ENCODE assay signal across 10 mouse cellular contexts in the genomic region with DNA sequence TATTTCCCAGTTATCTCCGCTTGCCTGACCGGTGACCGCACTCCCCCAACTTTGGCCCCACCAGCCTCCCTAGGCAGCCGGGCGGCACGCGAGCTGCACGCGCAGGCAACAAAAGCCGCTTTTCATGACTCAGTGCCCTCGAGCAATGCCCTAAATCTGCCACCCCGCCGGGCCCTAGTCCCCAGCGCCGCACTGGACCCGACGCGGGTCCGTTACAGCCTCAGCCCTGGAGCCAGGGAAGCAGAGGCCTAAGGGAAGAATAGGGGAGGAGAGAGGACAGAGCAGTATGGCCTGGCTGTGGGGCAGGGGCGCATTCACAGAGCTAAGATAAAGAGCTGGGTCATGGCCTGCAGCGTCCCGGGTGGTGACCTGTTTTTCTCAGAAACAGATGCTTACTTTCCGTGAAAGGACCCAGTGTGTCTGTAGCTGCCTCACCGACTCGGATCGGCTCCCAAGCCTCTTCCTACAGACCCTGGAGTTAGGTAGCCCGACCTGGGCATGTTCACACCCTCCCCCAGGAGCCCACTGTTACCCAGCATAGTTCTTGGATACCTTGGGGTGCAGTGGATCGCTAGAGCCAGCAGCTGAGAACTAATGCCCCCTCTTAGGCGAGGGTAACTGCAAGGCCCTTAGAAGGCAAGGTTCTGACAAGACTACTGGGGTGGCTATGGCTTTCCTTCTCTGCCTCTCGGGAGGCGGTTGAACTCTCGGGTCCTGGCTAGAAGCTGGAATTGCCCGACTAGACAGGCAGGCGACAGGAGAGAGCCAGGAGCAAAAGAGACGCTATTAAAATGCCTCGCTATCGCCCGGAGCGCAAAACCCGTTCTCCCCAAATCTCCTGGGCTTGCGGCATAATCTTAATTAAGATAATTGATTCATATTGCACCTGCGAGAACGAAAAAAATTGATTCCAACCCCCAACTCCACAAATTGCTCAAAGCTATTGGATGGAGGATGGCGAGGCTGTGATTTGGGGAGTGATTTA. TPM values are rescaled to one million over a fixed set of nuclear protein-coding genes. Genes with fewer than 3 reads are reported as not detected.
DNase-seq lines count a peak whose midpoint lies in the region; ATAC-seq lines count a peak whose summit lies in the region.
"Had no signal": no experiment of that assay in that cellular context is flagged by ENCODE, and none has a peak within 500 bp of the region (broad histone marks: within the 10 kb centered on the region; RNA-seq: fewer than 3 reads in every experiment).

No protein-coding gene starts in this region.

- 3% methylated on average over 44 of the region's 44 CpGs for WGBS in hindbrain, embryonic 16.5 days

- peak overlapping the region; percentile 46 for H3K4me2 ChIP-seq in hindbrain, embryonic 16.5 days (ENCODE audit: low read length)

- peak overlapping the region; percentile 56 for H3K9ac ChIP-seq in hindbrain, embryonic 16.5 days (ENCODE audit: low read depth, low read length)

- H3K27me3 ChIP-seq in hindbrain, embryonic 16.5 days (replicated peaks; ENCODE audit: control insufficient read depth, insufficient read depth, low read length) = peaks cover 10% of the 10 kb centered on the region

- peaks cover 16% of the 10 kb centered on the region for H3K4me1 ChIP-seq in hindbrain, embryonic 16.5 days (ENCODE audit: control insufficient read depth, insufficient read depth, low read depth, low read length)

- H3K9me3 ChIP-seq in hindbrain, embryonic 16.5 days (ENCODE audit: control insufficient read depth, low read length) = no peaks in the 10 kb centered on the region

- H3K36me3 ChIP-seq in hindbrain, embryonic 16.5 days (ENCODE audit: control insufficient read depth, insufficient read depth, low read length) = no peaks in the 10 kb centered on the region

- H3K27ac ChIP-seq in hindbrain, embryonic 16.5 days (ENCODE audit: low read depth, low read length) = peak overlapping the region; percentile 31

- peak overlapping the region; percentile 25 for H3K4me3 ChIP-seq in hindbrain, embryonic 16.5 days (ENCODE audit: low read length)

- ATAC-seq in hindbrain, embryonic 16.5 days = no peak
- ATAC-seq in erythroblast, adult 5-6 weeks (replicated peaks; ENCODE audit: low FRiP score, poor library complexity, severe bottlenecking) = no peak
- no peak for ATAC-seq in megakaryocyte, adult 5-6 weeks (ENCODE audit: poor library complexity, severe bottlenecking)
- ATAC-seq: CD4-positive, CD25-positive, alpha-beta regulatory T cell, adult 4 months had no signal

- DNase-seq in kidney, postnatal 4 days = peak; percentile 17 to 41
- no peak for DNase-seq in kidney, adult 11 months
- DNase-seq in embryo, embryonic 10.5 days (ENCODE audit: low spot score) = peak; percentile 76
- DNase-seq in retina, embryonic 14.5 days (ENCODE audit: low spot score) = peak; percentile 93
- no peak for DNase-seq in gastrocnemius, postnatal 25 days
- DNase-seq: spleen, adult 18-20 months had no signal

RNA-seq across cellular contexts. Expression of a gene that starts 2.8 kb away (rescaled TPM):
- polyA plus RNA-seq in hindbrain, embryonic 16.5 days (2015; fragmentation: Nextera tagmentation; extraction: Ambion mirVana) = 2.1 and 2.6 TPM in 2 replicates
- 1 to 10 TPM in 1 of 2 experiments, not detected in 1; 1.2 TPM for total RNA-seq in gastrocnemius, postnatal 25 days (2021)
- 10.0 TPM in 1 of 2 replicates, not detected in the other for total RNA-seq in erythroblast, adult 5-6 weeks (2015; ENCODE audit: low replicate concordance)
- total RNA-seq in erythroblast, adult 5-6 weeks (2017; ENCODE audit: low replicate concordance) = 19.4 TPM in 2 replicates
- 3.4 and 3.9 TPM in 2 replicates for total RNA-seq in megakaryocyte, adult 5-6 weeks (2015)
- total RNA-seq in megakaryocyte, adult 5-6 weeks (2017) = 6.1 and 12.8 TPM in 2 replicates

RNA-seq across cellular contexts. Expression of a gene that starts 2.8 kb away (rescaled TPM):
- 42.8 and 49.2 TPM in 2 replicates for polyA plus RNA-seq in hindbrain, embryonic 16.5 days (2015; fragmentation: Nextera tagmentation; extraction: Ambion mirVana)
- total RNA-seq in gastrocnemius, postnatal 25 days (2021) = not detected
- not detected in 2 replicates for total RNA-seq in erythroblast, adult 5-6 weeks (2015; ENCODE audit: low replicate concordance)
- total RNA-seq in erythroblast, adult 5-6 weeks (2017; ENCODE audit: low replicate concordance) = not detected in 2 replicates
- total RNA-seq in megakaryocyte, adult 5-6 weeks (2015) = not detected in 2 replicates
- total RNA-seq in megakaryocyte, adult 5-6 weeks (2017) = not detected in 2 replicates
- polyA plus RNA-seq: CD4-positive, CD25-positive, alpha-beta regulatory T cell, adult 4 months had no signal

Comparison
In these comparisons a context has a peak if more than half of its experiments do, and no peak if none do; other contexts are left out.
1. DNase-seq: peak in kidney, postnatal 4 days (2 of 2), embryo, embryonic 10.5 days (single experiment) and retina, embryonic 14.5 days (single experiment); none in kidney, adult 11 months (single experiment) and gastrocnemius, postnatal 25 days (single experiment).